Mouse (Mus musculus) heart, adult 10 weeks (tissue): Measurements from ENCODE around the gene Ric8b. TPM values are rescaled to one million over a fixed set of nuclear protein-coding genes. Genes with fewer than 3 reads are reported as not detected.

Experiments
- polyA plus RNA-seq: library from polyadenylated mRNA; stranded (reverse); fragments of 350-450 nt; fragmentation: Illumina TruSeq; extraction: RNeasy Lipid Tissue Mini Kit (QIAGEN cat#74804); gene quantifications from one replicate; pipeline ENCODE4 v1.2.3, GENCODE M21; 2014; ENCODE audit warnings: low read depth, low replicate concordance

The Ric8b gene
- polyA plus RNA-seq, result 42.7 TPM

DNA sequence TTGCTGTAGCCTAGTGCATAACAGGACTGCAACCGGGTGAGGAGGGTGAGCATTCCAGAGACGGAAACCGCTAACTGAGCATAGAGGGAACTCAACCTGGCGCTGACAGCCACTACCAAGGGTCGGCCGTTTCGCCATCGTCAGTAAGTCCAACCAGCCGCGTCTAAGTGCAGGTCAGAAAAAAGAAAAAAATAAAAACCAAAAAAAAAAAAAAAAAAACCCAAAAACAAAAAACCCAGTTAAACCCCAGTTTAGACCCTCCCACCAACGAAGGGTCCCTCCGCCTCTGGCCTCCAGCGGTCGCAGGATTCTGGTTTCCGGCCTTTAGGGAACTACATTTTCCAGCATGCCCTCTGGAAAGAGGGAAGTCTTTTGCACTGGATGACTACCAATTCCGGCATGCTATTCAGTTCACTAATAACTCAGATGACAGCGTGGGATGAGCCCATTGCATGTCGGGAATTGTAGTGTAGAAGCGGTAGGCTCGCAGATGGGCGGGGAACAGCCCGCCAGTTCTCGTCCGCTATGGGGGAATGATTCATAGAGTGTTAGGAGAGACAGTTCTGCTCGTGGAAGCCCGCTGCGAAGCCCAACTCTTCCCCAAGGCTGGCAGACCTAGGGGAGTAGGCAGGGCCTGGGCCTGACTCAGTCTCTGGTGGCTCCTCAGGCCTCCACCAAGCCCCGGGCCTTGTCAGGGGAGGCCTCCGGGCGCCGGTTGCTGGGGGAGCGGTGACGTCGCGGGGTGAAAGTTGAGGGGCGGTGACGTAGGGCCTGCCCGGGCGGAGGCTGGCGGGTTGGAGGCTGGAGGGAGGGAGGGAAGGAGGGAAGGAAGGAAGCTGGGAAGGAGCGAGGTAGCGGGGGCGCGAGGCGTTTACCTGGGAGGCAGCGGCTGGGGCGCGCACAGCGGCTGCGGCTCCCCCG is at the start of gene Ric8b:
Ric8b (plus strand) TSS at position 807 of the 921 bp plus-strand sequence.

Other genes starting within 250 kb of the Ric8b start
- gene Rfx4, start 161.6 kb upstream of the Ric8b start, polyA plus RNA-seq, result not detected
- 0.45 TPM for gene Fhl4, start 184.9 kb downstream of the Ric8b start, polyA plus RNA-seq
- gene Tmem263, start 185.0 kb downstream of the Ric8b start, polyA plus RNA-seq, result 12.9 TPM
- 37.2 TPM for gene Mterf2, start 210.4 kb downstream of the Ric8b start, polyA plus RNA-seq